Mouse (Mus musculus) spleen, embryonic (tissue): ENCODE data around the gene Ttn.

Experiments
- CTCF ChIA-PET: fragments of 350-600 bp; sonication (Branson Sonifier 250); formaldehyde crosslinking; loops from one replicate; lab custom pipeline; 2022; lab: Charles Lee

Ttn gene

GRCm38 (mm10) chr2:76843162-76843561 is 139.2 kb downstream of the Ttn start:
- CTCF ChIA-PET = no interaction called here

- CTCF ChIA-PET = no interaction called here
Observed at GRCm38 (mm10) chr2:76820472-76820871, 161.9 kb downstream of the Ttn start.

GRCm38 (mm10) chr2:76817796-76818195 is 164.6 kb downstream of the Ttn start:
- CTCF ChIA-PET = no interaction called here

GRCm38 (mm10) chr2:76814048-76814817 is 168.1 kb downstream of the Ttn start:
- CTCF ChIA-PET = no interaction called here

- CTCF ChIA-PET = no interaction called here
Observed at GRCm38 (mm10) chr2:76811160-76811559, 171.2 kb downstream of the Ttn start.

GRCm38 (mm10) chr2:76808334-76808733 is 174.0 kb downstream of the Ttn start:
- CTCF ChIA-PET = no interaction called here

GRCm38 (mm10) chr2:76807284-76807683 is 175.1 kb downstream of the Ttn start:
- CTCF ChIA-PET = no interaction called here

- CTCF ChIA-PET = no interaction called here
Observed at GRCm38 (mm10) chr2:76806861-76807260, 175.5 kb downstream of the Ttn start.

- CTCF ChIA-PET = no interaction called here
Observed at GRCm38 (mm10) chr2:76806376-76806775, 176.0 kb downstream of the Ttn start.

- CTCF ChIA-PET = no interaction called here
Observed at GRCm38 (mm10) chr2:76805191-76805892, 177.0 kb downstream of the Ttn start.

GRCm38 (mm10) chr2:76784171-76784570 is 198.2 kb downstream of the Ttn start:
- CTCF ChIA-PET = no interaction called here

GRCm38 (mm10) chr2:76780792-76781191 is 201.6 kb downstream of the Ttn start:
- CTCF ChIA-PET = no interaction called here

GRCm38 (mm10) chr2:76769831-76770230 is 212.5 kb downstream of the Ttn start:
- CTCF ChIA-PET = no interaction called here

GRCm38 (mm10) chr2:76767231-76767630 is 215.1 kb downstream of the Ttn start:
- CTCF ChIA-PET = no interaction called here

GRCm38 (mm10) chr2:76764526-76764925 is 217.8 kb downstream of the Ttn start:
- CTCF ChIA-PET = no interaction called here

- CTCF ChIA-PET = no interaction called here
Observed at GRCm38 (mm10) chr2:76762154-76762553, 220.2 kb downstream of the Ttn start.

GRCm38 (mm10) chr2:76756461-76756860 is 225.9 kb downstream of the Ttn start:
- CTCF ChIA-PET = no interaction called here

- CTCF ChIA-PET = no interaction called here
Observed at GRCm38 (mm10) chr2:76751993-76752392, 230.4 kb downstream of the Ttn start.

- CTCF ChIA-PET = no interaction called here
Observed at GRCm38 (mm10) chr2:76749341-76750110, 232.8 kb downstream of the Ttn start.

GRCm38 (mm10) chr2:76748696-76749095 is 233.7 kb downstream of the Ttn start:
- CTCF ChIA-PET = no interaction called here

- CTCF ChIA-PET = no interaction called here
Observed at GRCm38 (mm10) chr2:76719650-76720049, 262.7 kb downstream of the Ttn start.

- CTCF ChIA-PET = no interaction called here
Observed at GRCm38 (mm10) chr2:76714984-76715383, 267.4 kb downstream of the Ttn start.
